Mouse (Mus musculus) bone marrow macrophage, adult 2 months (primary cell): Measurements from ENCODE around the gene Retn. TPM values are rescaled to one million over a fixed set of nuclear protein-coding genes. Genes with fewer than 3 reads are reported as not detected.

ENCODE experiments used
- H3K27ac ChIP-seq: 2 replicates; pipeline ENCODE4 v1.5.1; 2012; ENCODE audit warnings: low read depth, low read length; ENCODE audit not compliant: insufficient read depth
- H3K4me1 ChIP-seq: 2 replicates; pipeline ENCODE4 v1.6.1; 2012; ENCODE audit warnings: low read length; ENCODE audit not compliant: control insufficient read depth, insufficient read depth
- H3K4me3 ChIP-seq: 2 replicates; pipeline ENCODE4 v1.5.1; 2012; ENCODE audit warnings: mild to moderate bottlenecking, low read length, moderate library complexity; ENCODE audit not compliant: insufficient read depth
- CTCF ChIP-seq: IDR thresholded peaks from 2 replicates; pipeline ENCODE4 v1.5.1; 2012; ENCODE audit warnings: low read depth, mild to moderate bottlenecking, low read length, moderate library complexity
- POLR2A ChIP-seq: IDR thresholded peaks from 2 replicates; pipeline ENCODE4 v1.6.1; 2012; ENCODE audit warnings: mild to moderate bottlenecking, low read depth, low read length, borderline replicate concordance
- polyA plus RNA-seq: library from polyadenylated mRNA; stranded (reverse); fragments of >200 nt; gene quantifications from 2 replicates; pipeline ENCODE4 v1.2.4, GENCODE M21; 2012; ENCODE audit not compliant: missing spikeins, insufficient read depth, insufficient read length

Gene Retn
- polyA plus RNA-seq, 1 experiment, result not detected

- peaks cover 3% of the 10 kb centered on the region for H3K4me1 ChIP-seq
- no peak overlapping the region for H3K4me3 ChIP-seq
- TF ChIP-seq POLR2A, result no peak
- TF ChIP-seq CTCF, result peak; percentile 30; the same call in 1 of the 2 replicates
- no peak overlapping the region for H3K27ac ChIP-seq
These were observed 50.1 kb downstream of the Retn start for GRCm38 (mm10) chr8:3705711-3706110.

- H3K4me1 ChIP-seq, result peaks cover 18% of the 10 kb centered on the region
- H3K27ac ChIP-seq, result no peak overlapping the region
- TF ChIP-seq POLR2A (no peak), CTCF (no peak)
- no peak overlapping the region for H3K4me3 ChIP-seq
These were observed 52.0 kb downstream of the Retn start for GRCm38 (mm10) chr8:3707611-3708010.

Other genes with a start within 250 kb of the Retn start
- gene Pex11g, start 188.1 kb upstream of the Retn start, polyA plus RNA-seq, result 3.1 and 4.5 TPM in 2 replicates
- not detected in 2 replicates for gene Tex45, start 184.9 kb upstream of the Retn start, polyA plus RNA-seq
- gene Zfp358, start 162.6 kb upstream of the Retn start, polyA plus RNA-seq, result 17.1 and 20.8 TPM in 2 replicates
- 112 and 117 TPM in 2 replicates for gene Mcoln1, start 155.3 kb upstream of the Retn start, polyA plus RNA-seq
- 36.0 and 39.9 TPM in 2 replicates for gene Pnpla6, start 140.4 kb upstream of the Retn start, polyA plus RNA-seq
- not detected in 2 replicates for gene C330021F23Rik, start 87.8 kb upstream of the Retn start, polyA plus RNA-seq
- 3.1 and 5.5 TPM in 2 replicates for gene Camsap3, start 68.5 kb upstream of the Retn start, polyA plus RNA-seq
- gene Xab2, start 34.5 kb upstream of the Retn start, polyA plus RNA-seq, result 32.3 and 36.4 TPM in 2 replicates
- 116 and 153 TPM in 2 replicates for gene Pet100, start 34.2 kb upstream of the Retn start, polyA plus RNA-seq
- gene Pcp2, start 30.2 kb upstream of the Retn start, polyA plus RNA-seq, result not detected in 2 replicates
- 312 and 315 TPM in 2 replicates for gene Stxbp2, start 24.8 kb upstream of the Retn start, polyA plus RNA-seq
- gene Mcemp1, start 10.0 kb downstream of the Retn start, polyA plus RNA-seq, result 2.0 and 3.1 TPM in 2 replicates
- 3.6 and 4.5 TPM in 2 replicates for gene Fcor, start 16.6 kb downstream of the Retn start, polyA plus RNA-seq
- 14.2 and 14.3 TPM in 2 replicates for gene Trappc5, start 20.5 kb downstream of the Retn start, polyA plus RNA-seq
- not detected in 2 replicates for gene Fcer2a, start 38.4 kb downstream of the Retn start, polyA plus RNA-seq
- gene Clec4g, start 64.9 kb downstream of the Retn start, polyA plus RNA-seq, result not detected in 2 replicates
- gene Cd209a, start 93.2 kb downstream of the Retn start, polyA plus RNA-seq, result not detected in 2 replicates
- not detected in 2 replicates for gene Cd209e, start 198.5 kb downstream of the Retn start, polyA plus RNA-seq
- gene Cd209d, start 222.8 kb downstream of the Retn start, polyA plus RNA-seq, result not detected in 2 replicates